17 mouse cellular contexts compared by ENCODE assay signal in genomic region chr3:104585303-104585702, GRCm38 (mm10). TPM values are rescaled to one million over a fixed set of nuclear protein-coding genes. Genes with fewer than 3 reads are reported as not detected.
DNase-seq lines count a peak whose midpoint lies in the region; ATAC-seq lines count a peak whose summit lies in the region.
"Had no signal": no experiment of that assay in that cellular context is flagged by ENCODE, and none has a peak within 500 bp of the region (broad histone marks: within the 10 kb centered on the region; RNA-seq: fewer than 3 reads in every experiment).

No protein-coding gene starts in this region.

- H3K4me2 ChIP-seq in midbrain, embryonic 11.5 days = no peak overlapping the region
- no peak overlapping the region for H3K4me2 ChIP-seq in midbrain, embryonic 14.5 days (ENCODE audit: low read length)
- H3K4me2 ChIP-seq: lung, embryonic 15.5 days had no signal

- peak; percentile 67 for DNase-seq in midbrain, embryonic 11.5 days (ENCODE audit: low spot score, missing footprints)
- DNase-seq in midbrain, embryonic 14.5 days = no peak
- DNase-seq in c-Kit-positive CD71-positive TER-119-positive erythroid progenitor cells, embryonic 14.5 days (ENCODE audit: low spot score) = peak; percentile 33
- peak; percentile 51 for DNase-seq in liver
- no peak for DNase-seq in lung, postnatal 14 days
- DNase-seq in layer of hippocampus, postnatal 36 days = no peak
- DNase-seq: adrenal gland, postnatal 10 days; cerebellum, adult 18-20 months; forebrain, postnatal 0 days; gastrocnemius, postnatal 36 days; kidney, postnatal 25 days; left cerebral cortex, postnatal 4 days; thymus, postnatal 14 days had no signal

- H3K27me3 ChIP-seq in midbrain, embryonic 11.5 days (ENCODE audit: control insufficient read depth, insufficient read depth, low read length) = no peaks in the 10 kb centered on the region
- no peaks in the 10 kb centered on the region for H3K27me3 ChIP-seq in midbrain, embryonic 14.5 days (ENCODE audit: control insufficient read depth, insufficient read depth, low read length)
- H3K27me3 ChIP-seq: lung, embryonic 15.5 days had no signal

- no peak overlapping the region for H3K9ac ChIP-seq in midbrain, embryonic 11.5 days (ENCODE audit: low read length)
- H3K9ac ChIP-seq in midbrain, embryonic 14.5 days (replicated peaks; ENCODE audit: low read length) = no peak overlapping the region
- H3K9ac ChIP-seq: forebrain, postnatal 0 days; lung, embryonic 15.5 days had no signal

- H3K4me1 ChIP-seq in midbrain, embryonic 11.5 days (ENCODE audit: control insufficient read depth, insufficient read depth, low read length) = no peaks in the 10 kb centered on the region
- no peaks in the 10 kb centered on the region for H3K4me1 ChIP-seq in midbrain, embryonic 14.5 days (ENCODE audit: control insufficient read depth, insufficient read depth, low read length)
- H3K4me1 ChIP-seq: hindbrain, embryonic 10.5 days; lung, embryonic 15.5 days had no signal

- H3K4me3 ChIP-seq in midbrain, embryonic 11.5 days (ENCODE audit: low read depth, low read length) = no peak overlapping the region
- no peak overlapping the region for H3K4me3 ChIP-seq in midbrain, embryonic 14.5 days (replicated peaks; ENCODE audit: low read depth, low read length)
- H3K4me3 ChIP-seq: hindbrain, embryonic 10.5 days; lung, embryonic 15.5 days; myocyte had no signal

- no peaks in the 10 kb centered on the region for H3K9me3 ChIP-seq in midbrain, embryonic 11.5 days (ENCODE audit: control insufficient read depth, low read length)
- H3K9me3 ChIP-seq in midbrain, embryonic 14.5 days (ENCODE audit: control insufficient read depth, low read length) = no peaks in the 10 kb centered on the region
- H3K9me3 ChIP-seq: hindbrain, embryonic 10.5 days; lung, embryonic 15.5 days had no signal

- no peaks in the 10 kb centered on the region for H3K36me3 ChIP-seq in midbrain, embryonic 11.5 days (ENCODE audit: control insufficient read depth, insufficient read depth, low read length)
- no peaks in the 10 kb centered on the region for H3K36me3 ChIP-seq in midbrain, embryonic 14.5 days (ENCODE audit: control insufficient read depth, insufficient read depth, low read length)
- H3K36me3 ChIP-seq: hindbrain, embryonic 10.5 days; lung, embryonic 15.5 days had no signal

- ATAC-seq in midbrain, embryonic 11.5 days (ENCODE audit: low FRiP score) = no peak
- ATAC-seq in midbrain, embryonic 14.5 days (ENCODE audit: low FRiP score, low TSS enrichment) = no peak
- ATAC-seq in megakaryocyte-erythroid progenitor cell, adult 5-6 weeks (replicated peaks; ENCODE audit: low FRiP score, low TSS enrichment, poor library complexity, severe bottlenecking) = peak; percentile 99
- ATAC-seq: forebrain, postnatal 0 days had no signal

- H3K27ac ChIP-seq in midbrain, embryonic 11.5 days (ENCODE audit: low read depth, low read length) = no peak overlapping the region
- H3K27ac ChIP-seq in midbrain, embryonic 14.5 days (replicated peaks; ENCODE audit: low read depth, low read length) = no peak overlapping the region
- H3K27ac ChIP-seq: hindbrain, embryonic 10.5 days; lung, embryonic 15.5 days had no signal

- 82% methylated on average over 6 of the region's 6 CpGs for WGBS in midbrain, embryonic 11.5 days
- 83% methylated on average over 6 of the region's 6 CpGs for WGBS in midbrain, embryonic 14.5 days

RNA-seq across cellular contexts. Expression of gene Slc16a1, which starts 53.2 kb away (rescaled TPM):
- 31.9 and 36.3 TPM in 2 replicates for polyA plus RNA-seq in midbrain, embryonic 11.5 days (2014; fragmentation: Nextera tagmentation; extraction: Ambion mirVana)
- 7.4 and 8.9 TPM in 2 replicates for polyA plus RNA-seq in midbrain, embryonic 14.5 days (2014; fragmentation: Nextera tagmentation; extraction: Ambion mirVana)
- total RNA-seq in megakaryocyte-erythroid progenitor cell, adult 5-6 weeks (2014; fragmentation: Nextera tagmentation) = 76.1 and 80.4 TPM in 2 replicates
- total RNA-seq in megakaryocyte-erythroid progenitor cell, adult 5-6 weeks (2017) = 137 and 154 TPM in 2 replicates
- 10 to 100 TPM; 24.1 to 29.1 TPM for total RNA-seq in layer of hippocampus, postnatal 36 days (2021)

Comparison
In these comparisons a context has a peak if more than half of its experiments do, and no peak if none do; other contexts are left out.
1. DNase-seq: peak in midbrain, embryonic 11.5 days (single experiment), c-Kit-positive CD71-positive TER-119-positive erythroid progenitor cells, embryonic 14.5 days (single experiment) and liver (single experiment); none in midbrain, embryonic 14.5 days (single experiment), lung, postnatal 14 days (single experiment) and layer of hippocampus, postnatal 36 days (0 of 2).